Mouse (Mus musculus) adipocyte (in vitro differentiated cells): ENCODE measurements around the gene Ccser1.
"Not testable (repeated sequence)": the region's sequence is repeated elsewhere in the genome, so short reads cannot be mapped to it uniquely, and the experiment has no call there.

Source experiments
- DNase-seq: peaks from one replicate; pipeline ENCODE4 v3.0.0-alpha.2; 2016; ENCODE audit warnings: low spot score

The Ccser1 gene

GRCm38 (mm10) chr6:62044454-62044853 lies 864.3 kb downstream of the Ccser1 start:
- DNase-seq = no peak

- not testable (repeated sequence) for DNase-seq
Observed at GRCm38 (mm10) chr6:62045042-62045441, 864.9 kb downstream of the Ccser1 start.

- DNase-seq = no peak
Observed at GRCm38 (mm10) chr6:62055276-62055675, 875.2 kb downstream of the Ccser1 start.

GRCm38 (mm10) chr6:62066363-62067023 lies 886.4 kb downstream of the Ccser1 start:
- no peak for DNase-seq

- DNase-seq = no peak
Observed at GRCm38 (mm10) chr6:62067024-62067380, 886.9 kb downstream of the Ccser1 start.

- DNase-seq = no peak
Observed at GRCm38 (mm10) chr6:62105464-62105863, 925.3 kb downstream of the Ccser1 start.

- DNase-seq = no peak
Observed at GRCm38 (mm10) chr6:62132531-62132930, 952.4 kb downstream of the Ccser1 start.

- no peak for DNase-seq
Observed at GRCm38 (mm10) chr6:62160320-62160719, 980.2 kb downstream of the Ccser1 start.

GRCm38 (mm10) chr6:62162596-62162995 lies 982.5 kb downstream of the Ccser1 start:
- no peak for DNase-seq

- no peak for DNase-seq
Observed at GRCm38 (mm10) chr6:62163826-62164225, 983.7 kb downstream of the Ccser1 start.

GRCm38 (mm10) chr6:62196496-62197188 lies 1016.5 kb downstream of the Ccser1 start:
- no peak for DNase-seq

- no peak for DNase-seq
Observed at GRCm38 (mm10) chr6:62198768-62199167, 1018.6 kb downstream of the Ccser1 start.

- DNase-seq = no peak
Observed at GRCm38 (mm10) chr6:62205013-62205412, 1024.9 kb downstream of the Ccser1 start.

GRCm38 (mm10) chr6:62221856-62222255 lies 1041.7 kb downstream of the Ccser1 start:
- DNase-seq = no peak

- DNase-seq = no peak
Observed at GRCm38 (mm10) chr6:62263899-62264298, 1083.8 kb downstream of the Ccser1 start.

GRCm38 (mm10) chr6:62264525-62264924 lies 1084.4 kb downstream of the Ccser1 start:
- no peak for DNase-seq

GRCm38 (mm10) chr6:62281256-62281655 lies 1101.1 kb downstream of the Ccser1 start:
- DNase-seq = no peak

- DNase-seq = no peak
Observed at GRCm38 (mm10) chr6:62301576-62302312, 1121.6 kb downstream of the Ccser1 start.

- no peak for DNase-seq
Observed at GRCm38 (mm10) chr6:62318627-62319026, 1138.5 kb downstream of the Ccser1 start.

- no peak for DNase-seq
Observed at GRCm38 (mm10) chr6:62340319-62340718, 1160.2 kb downstream of the Ccser1 start.

- DNase-seq = no peak
Observed at GRCm38 (mm10) chr6:62367802-62368201, 1187.7 kb downstream of the Ccser1 start.
